Mouse (Mus musculus) heart, embryonic 14.5 days (tissue): ENCODE measurements around the gene Dtnb. TPM values are rescaled to one million over a fixed set of nuclear protein-coding genes. Genes with fewer than 3 reads are reported as not detected.

Experiments
- ATAC-seq: fragments of 200-750 bp; cut with Nextera tagmentation; 2 replicates; pipeline ENCODE4 v1.8.0; 2017; ENCODE audit warnings: low read depth, moderate TSS enrichment; ENCODE audit not compliant: insufficient number of reproducible peaks, insufficient read depth, low FRiP score
- H3K27ac ChIP-seq, 2 experiments: fragments of 200-500 bp in 1 of 2; fragments of 300-500 bp in 1 of 2; sonication (generic) in 1 of 2; replicated peaks in 1 of 2; 2 replicates each; pipeline ENCODE4 v1.5.1; 2012 to 2014; ENCODE audit warnings: low read depth in 2 of 2, low read length in 2 of 2, control low read depth in 1 of 2, mild to moderate bottlenecking in 1 of 2, mixed read lengths in 1 of 2; ENCODE audit not compliant: control insufficient read depth in 1 of 2, insufficient read depth in 1 of 2
- H3K27me3 ChIP-seq: fragments of 300-500 bp; sonication (generic); 2 replicates; pipeline ENCODE4 v1.6.1; 2014; ENCODE audit warnings: mild to moderate bottlenecking, low read length, control low read depth; ENCODE audit not compliant: control insufficient read depth, insufficient read depth
- H3K36me3 ChIP-seq: fragments of 300-500 bp; sonication (generic); 2 replicates; pipeline ENCODE4 v1.6.1; 2014; ENCODE audit warnings: mild to moderate bottlenecking, control low read depth, low read length, mixed read lengths; ENCODE audit not compliant: control insufficient read depth, insufficient read depth
- H3K4me1 ChIP-seq, 2 experiments: fragments of 200-500 bp in 1 of 2; fragments of 300-500 bp in 1 of 2; sonication (generic) in 1 of 2; 2 replicates each; pipeline ENCODE4 v1.6.1; 2012 to 2014; ENCODE audit warnings: low read length in 2 of 2, control low read depth in 1 of 2, mixed read lengths in 1 of 2; ENCODE audit not compliant: control insufficient read depth in 2 of 2, insufficient read depth in 2 of 2
- H3K4me2 ChIP-seq: fragments of 300-500 bp; sonication (generic); 2 replicates; pipeline ENCODE4 v1.6.1; 2014; ENCODE audit warnings: mild to moderate bottlenecking, low read length
- H3K4me3 ChIP-seq, 2 experiments: fragments of 200-500 bp in 1 of 2; fragments of 300-500 bp in 1 of 2; sonication (generic) in 1 of 2; 2 replicates each; pipeline ENCODE4 v1.5.1; 2012 to 2014; ENCODE audit warnings: low read length in 2 of 2, mild to moderate bottlenecking in 2 of 2, control low read depth in 1 of 2, low read depth in 1 of 2, moderate library complexity in 1 of 2; ENCODE audit not compliant: control insufficient read depth in 1 of 2, insufficient read depth in 1 of 2
- H3K9ac ChIP-seq: fragments of 300-500 bp; sonication (generic); 2 replicates; pipeline ENCODE4 v1.6.1; 2014; ENCODE audit warnings: mild to moderate bottlenecking, low read length
- H3K9me3 ChIP-seq: fragments of 300-500 bp; sonication (generic); 2 replicates; pipeline ENCODE4 v1.6.1; 2016; ENCODE audit warnings: low read length, control low read depth; ENCODE audit not compliant: control insufficient read depth
- WGBS: fragments of 180-500 bp; shearing (Covaris S2); extraction: QIAGEN DNeasy Blood & Tissue Kit; methylation state at CpG from one replicate; pipeline ENCODE4 v1.1.7; 2014; 5-methylcytosine and 5-hydroxymethylcytosine counted together
- polyA plus RNA-seq: library from polyadenylated mRNA; unstranded; fragments of >200 nt; fragmentation: Nextera tagmentation; extraction: Ambion mirVana; gene quantifications from 2 replicates; pipeline ENCODE4 v1.2.1, GENCODE M21; 2014

Gene Dtnb
- polyA plus RNA-seq, 1 experiment from 2014 or later, result 19.6 TPM

DNA sequence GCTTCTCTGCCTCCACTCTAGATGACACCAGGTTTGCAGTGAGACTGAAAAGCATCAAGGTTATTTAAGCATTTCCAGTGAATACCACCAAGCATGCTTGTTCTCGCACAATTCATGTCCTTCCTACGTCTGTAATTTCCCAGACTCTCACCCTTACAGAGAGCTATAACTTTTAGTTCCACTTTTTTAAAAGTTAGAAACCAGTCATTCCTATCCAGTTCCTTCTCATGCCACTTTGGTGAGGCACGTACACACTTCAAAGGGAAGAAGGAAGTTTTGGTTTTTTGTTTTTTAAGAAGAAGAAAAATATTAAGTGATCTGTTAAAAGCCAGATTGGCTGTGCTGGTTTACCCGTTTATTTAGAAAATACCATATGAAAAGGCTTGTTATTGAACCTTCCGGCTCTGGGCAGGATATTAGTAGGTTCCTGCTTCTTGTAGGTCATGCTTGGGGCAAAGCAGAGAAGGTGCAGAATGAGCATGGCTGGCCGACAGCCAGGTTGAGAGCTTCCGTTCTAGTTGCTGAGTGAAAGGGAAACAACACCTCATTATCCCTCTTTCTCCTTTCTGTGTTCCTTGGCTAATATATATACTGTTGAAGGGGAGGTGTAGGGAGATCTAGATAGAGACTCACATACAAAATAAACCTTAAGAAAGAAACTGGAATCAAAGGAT is 173.4 kb downstream of the Dtnb start:
- Histone ChIP-seq H3K27ac (no peak overlapping the region), H3K4me1 (peaks cover 6 to 8% of the 10 kb centered on the region in 2 experiments; a peak in 3 of 4 replicates), H3K9me3 (no peaks in the 10 kb centered on the region), H3K36me3 (no peaks in the 10 kb centered on the region), H3K27me3 (no peaks in the 10 kb centered on the region), H3K9ac (no peak overlapping the region), H3K4me3 (no peak overlapping the region), H3K4me2 (no peak overlapping the region)
- 51% methylated on average over 7 of the region's 7 CpGs for WGBS
- no peak for ATAC-seq

DNA sequence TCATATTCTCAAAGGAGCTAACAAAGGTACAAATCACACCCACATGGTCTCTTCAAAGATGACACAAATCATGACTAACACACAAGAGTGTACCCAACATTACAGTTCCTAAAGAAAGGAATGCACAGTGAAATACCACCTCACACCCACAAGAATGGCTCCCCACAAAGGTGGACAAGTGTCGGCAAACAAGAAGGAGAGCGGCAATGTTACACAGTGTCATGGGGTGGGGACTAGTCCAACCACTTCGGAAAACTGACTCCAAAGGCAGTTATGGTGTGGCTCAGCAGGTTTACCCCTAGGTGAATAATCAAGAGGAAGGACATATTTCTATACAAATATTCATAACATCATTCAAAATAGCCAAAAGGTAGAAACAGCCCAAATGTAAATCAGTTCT is 174.2 kb downstream of the Dtnb start:
- 90% methylated on average over 3 of the region's 3 CpGs for WGBS
- H3K4me1 ChIP-seq, result peaks cover 6 to 8% of the 10 kb centered on the region in 2 experiments; a peak in 3 of 4 replicates
- no peaks in the 10 kb centered on the region for H3K9me3 ChIP-seq
- no peak overlapping the region for H3K27ac ChIP-seq
- no peaks in the 10 kb centered on the region for H3K27me3 ChIP-seq
- ATAC-seq, result no peak
- no peak overlapping the region for H3K4me3 ChIP-seq
- no peak overlapping the region for H3K4me2 ChIP-seq
- no peak overlapping the region for H3K9ac ChIP-seq
- H3K36me3 ChIP-seq, result no peaks in the 10 kb centered on the region

DNA sequence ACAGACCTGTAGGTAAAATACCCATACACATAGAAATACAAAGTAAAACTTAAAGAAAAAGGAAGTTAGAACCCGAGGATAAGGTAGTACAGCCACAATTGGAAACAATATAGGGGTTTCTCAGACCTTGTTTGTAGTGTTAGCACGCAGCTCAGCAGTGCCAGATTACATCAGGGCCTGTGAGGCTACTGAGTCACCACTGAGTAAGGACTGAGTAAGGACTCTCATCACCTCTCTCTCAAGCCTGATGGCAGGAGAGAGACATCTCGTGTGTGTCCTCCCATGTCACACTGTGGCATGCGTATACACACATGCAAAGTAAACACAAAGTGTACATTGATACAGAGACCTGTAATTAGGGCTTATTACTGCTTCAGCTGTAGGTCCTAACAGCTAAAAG is 175.4 kb downstream of the Dtnb start:
- no peak for ATAC-seq
- no peak overlapping the region for H3K9ac ChIP-seq
- WGBS, result 87% methylated on average over 4 of the region's 4 CpGs

DNA sequence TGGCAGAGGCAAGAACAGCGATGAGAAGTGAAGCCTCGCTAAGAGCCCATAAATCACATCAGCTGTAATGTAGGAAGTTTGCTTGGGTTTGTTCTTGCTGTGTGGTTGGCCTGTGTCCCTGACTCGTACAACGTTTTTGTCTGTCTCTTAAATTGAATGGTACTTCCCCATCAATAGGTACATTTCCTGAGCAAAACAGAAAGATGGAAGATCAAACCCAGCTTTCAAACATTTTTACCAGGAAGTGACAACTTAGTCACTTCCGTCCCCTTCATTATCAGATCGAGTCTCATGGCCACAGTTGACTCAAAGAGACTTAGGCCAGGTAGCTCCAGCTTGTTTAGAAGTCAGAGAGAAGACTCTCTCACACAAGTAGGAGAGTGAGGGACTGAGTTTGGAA is 183.3 kb downstream of the Dtnb start:
- Histone ChIP-seq H3K36me3 (peaks cover 3% of the 10 kb centered on the region), H3K27ac (no peak overlapping the region), H3K9ac (no peak overlapping the region), H3K4me1 (no peaks in the 10 kb centered on the region), H3K4me3 (no peak overlapping the region), H3K4me2 (no peak overlapping the region), H3K27me3 (no peaks in the 10 kb centered on the region), H3K9me3 (no peaks in the 10 kb centered on the region)
- ATAC-seq, result no peak
- 83% methylated on average over 6 of the region's 6 CpGs for WGBS

More for the DNA sequence above, 175.4 kb downstream of the Dtnb start:
- no peaks in the 10 kb centered on the region for H3K27me3 ChIP-seq
- H3K4me1 ChIP-seq, result peaks cover 6 to 8% of the 10 kb centered on the region in 2 experiments; a peak in 3 of 4 replicates
- H3K9me3 ChIP-seq, result no peaks in the 10 kb centered on the region
- no peak overlapping the region for H3K4me3 ChIP-seq
- H3K27ac ChIP-seq, result no peak overlapping the region
- H3K4me2 ChIP-seq, result no peak overlapping the region
- H3K36me3 ChIP-seq, result peaks cover 3% of the 10 kb centered on the region

DNA sequence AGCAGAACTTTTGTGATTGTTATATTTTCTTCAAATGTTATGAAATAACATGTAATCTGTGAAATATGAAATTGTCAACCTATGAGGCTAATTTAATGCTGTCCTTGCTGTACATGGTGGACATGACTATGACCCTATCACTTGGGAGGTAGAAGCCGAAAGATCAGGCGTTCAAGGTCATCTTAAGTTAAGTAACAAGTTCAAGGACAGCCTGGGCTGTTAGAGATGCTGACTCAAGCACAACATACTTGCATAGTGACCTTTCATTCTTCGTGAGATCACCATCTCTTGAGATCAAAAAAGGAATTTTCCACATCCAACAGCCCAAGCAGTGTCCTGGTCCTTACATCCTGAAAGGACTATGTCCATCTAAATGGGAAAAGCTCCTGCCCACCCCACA is 184.0 kb downstream of the Dtnb start:
- H3K9me3 ChIP-seq, result no peaks in the 10 kb centered on the region
- 88% methylated on average over 3 of the region's 3 CpGs for WGBS
- no peak overlapping the region for H3K4me2 ChIP-seq
- peaks cover 3% of the 10 kb centered on the region for H3K36me3 ChIP-seq
- H3K4me1 ChIP-seq, result no peaks in the 10 kb centered on the region
- H3K4me3 ChIP-seq, result no peak overlapping the region
- ATAC-seq, result no peak
- H3K27me3 ChIP-seq, result no peaks in the 10 kb centered on the region
- no peak overlapping the region for H3K9ac ChIP-seq
- no peak overlapping the region for H3K27ac ChIP-seq

DNA sequence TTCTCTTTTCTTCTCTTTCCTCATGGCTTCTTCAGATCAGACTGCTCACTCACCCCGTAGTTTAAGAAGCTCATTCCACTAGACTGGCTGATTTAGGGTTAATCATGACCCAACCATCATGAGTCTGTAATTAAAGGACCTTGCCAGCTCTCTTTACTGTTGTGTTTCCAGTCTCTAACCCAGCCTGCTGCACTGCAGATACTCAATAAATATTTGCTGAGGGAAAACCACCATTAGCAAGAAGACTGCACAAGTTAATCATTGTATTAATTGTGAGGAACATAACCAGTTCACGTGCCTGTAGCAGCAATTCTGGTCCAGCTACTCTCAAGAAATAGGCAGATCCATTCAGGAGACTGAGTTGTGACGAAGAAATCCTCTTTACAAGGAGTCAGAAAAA is 185.9 kb downstream of the Dtnb start:
- no peak for ATAC-seq
- WGBS, result 92% methylated on average over 3 of the region's 3 CpGs

DNA sequence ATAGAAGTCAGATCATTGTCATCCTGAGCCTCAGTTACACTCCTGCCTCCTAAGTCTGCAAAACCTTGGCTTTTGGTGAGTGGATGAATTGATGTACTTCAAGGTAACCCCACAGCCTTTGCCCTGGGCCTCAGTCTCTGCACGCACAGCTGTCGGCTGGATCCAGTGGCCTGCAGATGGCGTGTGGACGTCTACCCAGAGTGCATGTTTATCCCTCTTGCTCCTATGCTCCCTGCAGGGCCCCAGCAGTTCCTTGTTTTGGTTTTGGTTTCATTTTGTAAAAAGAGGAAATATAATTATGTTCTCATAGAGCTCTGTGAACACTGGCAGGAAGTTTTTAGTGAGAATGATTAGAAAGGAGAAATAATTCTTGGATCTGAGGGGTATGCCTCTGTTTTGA is 187.2 kb downstream of the Dtnb start:
- no peaks in the 10 kb centered on the region for H3K9me3 ChIP-seq
- H3K9ac ChIP-seq, result no peak overlapping the region
- H3K4me3 ChIP-seq, result no peak overlapping the region
- no peak overlapping the region for H3K27ac ChIP-seq
- H3K36me3 ChIP-seq, result no peaks in the 10 kb centered on the region
- H3K27me3 ChIP-seq, result no peaks in the 10 kb centered on the region
- no peak for ATAC-seq
- 31% methylated on average over 4 of the region's 4 CpGs for WGBS
- no peak overlapping the region for H3K4me2 ChIP-seq
- peaks cover 6 to 13% of the 10 kb centered on the region in 2 experiments for H3K4me1 ChIP-seq

More for the DNA sequence above, 185.9 kb downstream of the Dtnb start:
- Histone ChIP-seq H3K27ac (no peak overlapping the region), H3K4me1 (peaks cover 1 to 2% of the 10 kb centered on the region in 2 experiments; a peak in 2 of 4 replicates), H3K9ac (no peak overlapping the region), H3K4me3 (no peak overlapping the region), H3K36me3 (no peaks in the 10 kb centered on the region), H3K4me2 (no peak overlapping the region), H3K27me3 (no peaks in the 10 kb centered on the region), H3K9me3 (no peaks in the 10 kb centered on the region)
